Mouse (Mus musculus): ENCODE data around the gene Nfkb1. TPM values are rescaled to one million over a fixed set of nuclear protein-coding genes. Genes with fewer than 3 reads are reported as not detected.
A peak's percentile ranks its signal among the peaks of the same experiment; 100 is the strongest.

Gene Nfkb1
- polyA plus RNA-seq, 1 experiment from 2014 or later = 15.2 TPM

DNA sequence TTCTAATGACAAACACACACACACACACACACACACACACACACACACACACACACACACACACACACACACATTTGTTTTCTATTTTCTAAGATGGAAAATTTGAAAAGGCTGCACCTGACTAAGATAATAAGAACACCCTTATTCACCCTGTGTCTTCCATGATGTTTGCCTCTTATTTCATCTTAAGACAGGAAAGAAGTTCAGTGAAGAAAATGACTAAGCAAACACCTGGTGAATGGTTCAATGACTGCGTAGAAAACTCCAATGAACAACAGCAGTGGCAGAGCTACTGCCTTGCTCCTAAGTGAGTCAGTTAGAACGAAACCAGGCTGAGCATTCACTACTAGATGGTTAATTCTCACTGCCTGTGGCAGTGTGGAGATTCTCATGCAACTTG, 30.8 kb upstream of the Nfkb1 start:
- no peak overlapping the region for H3K4me3 ChIP-seq (ENCODE audit: low read depth, low read length)
- no peaks in the 10 kb centered on the region for H3K4me1 ChIP-seq (replicated peaks; ENCODE audit: control insufficient read depth, insufficient read depth, low read length)
- no peak for TF ChIP-seq CTCF (IDR thresholded peaks at IDR 0.05; ENCODE audit: low read depth)
- H3K27ac ChIP-seq (ENCODE audit: low read depth, low read length) = no peak overlapping the region
- H3K9me3 ChIP-seq (ENCODE audit: control insufficient read depth) = no peaks in the 10 kb centered on the region
- ATAC-seq = no peak
- H3K27me3 ChIP-seq (replicated peaks; ENCODE audit: control insufficient read depth, insufficient read depth, low read length) = no peaks in the 10 kb centered on the region
- WGBS = 89% methylated on average over 2 of the region's 2 CpGs
- no peaks in the 10 kb centered on the region for H3K36me3 ChIP-seq (ENCODE audit: control insufficient read depth, insufficient read depth)
- no peak overlapping the region for H3K9ac ChIP-seq (ENCODE audit: low read depth, low read length)
- no peak overlapping the region for H3K4me2 ChIP-seq (replicated peaks; ENCODE audit: low read depth)

DNA sequence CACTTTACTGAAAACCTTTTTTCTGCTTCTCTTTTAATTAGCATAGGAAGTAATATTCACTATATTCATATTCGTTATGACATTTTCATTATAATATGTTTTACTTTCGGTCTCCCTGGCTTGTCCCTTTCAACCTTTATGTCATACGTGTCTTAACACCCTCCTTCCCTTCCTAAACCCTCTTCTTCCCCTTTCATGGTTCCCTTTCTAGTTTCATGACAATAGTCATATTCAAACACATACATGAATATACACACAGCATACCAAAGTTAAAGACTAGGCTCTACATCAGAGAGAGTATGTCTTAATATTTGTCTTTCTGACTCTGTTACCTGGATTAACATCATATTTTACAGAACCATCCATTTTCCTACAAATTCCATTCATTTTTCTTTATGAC, 28.6 kb upstream of the Nfkb1 start:
- Histone ChIP-seq H3K4me1 (replicated peaks; ENCODE audit: control insufficient read depth, insufficient read depth, low read length) (no peaks in the 10 kb centered on the region), H3K4me2 (replicated peaks; ENCODE audit: low read depth) (no peak overlapping the region), H3K27ac (ENCODE audit: low read depth, low read length) (no peak overlapping the region), H3K9me3 (ENCODE audit: control insufficient read depth) (no peaks in the 10 kb centered on the region), H3K9ac (ENCODE audit: low read depth, low read length) (no peak overlapping the region), H3K36me3 (ENCODE audit: control insufficient read depth, insufficient read depth) (no peaks in the 10 kb centered on the region), H3K4me3 (ENCODE audit: low read depth, low read length) (no peak overlapping the region), H3K27me3 (replicated peaks; ENCODE audit: control insufficient read depth, insufficient read depth, low read length) (no peaks in the 10 kb centered on the region)
- ATAC-seq = no peak
- WGBS = 88% methylated on average over 3 of the region's 3 CpGs
- TF ChIP-seq CTCF (IDR thresholded peaks at IDR 0.05; ENCODE audit: low read depth) = no peak

DNA sequence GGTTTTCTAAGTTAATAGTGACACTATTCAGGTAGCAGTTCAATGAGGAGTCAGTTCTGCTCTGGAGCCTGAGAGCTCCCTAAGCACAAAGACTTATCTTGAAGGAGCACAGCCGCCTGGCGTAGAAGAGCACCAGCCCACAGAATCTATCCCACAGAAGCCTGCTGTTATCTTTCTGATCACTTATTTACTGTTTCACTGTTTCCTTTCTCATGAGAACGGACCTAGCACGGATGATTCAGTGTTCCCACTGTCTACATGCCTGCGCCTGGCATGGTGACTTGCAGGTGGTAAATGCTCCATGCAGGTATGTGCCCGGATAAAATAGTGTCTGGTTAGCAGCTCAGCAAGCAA, 27.8 kb upstream of the Nfkb1 start:
- H3K4me2 ChIP-seq (replicated peaks; ENCODE audit: low read depth) = no peak overlapping the region
- no peak overlapping the region for H3K4me3 ChIP-seq (ENCODE audit: low read depth, low read length)
- no peak for ATAC-seq
- 52% methylated on average over 6 of the region's 6 CpGs for WGBS
- H3K36me3 ChIP-seq (ENCODE audit: control insufficient read depth, insufficient read depth) = no peaks in the 10 kb centered on the region
- H3K9me3 ChIP-seq (ENCODE audit: control insufficient read depth) = no peaks in the 10 kb centered on the region
- no peaks in the 10 kb centered on the region for H3K27me3 ChIP-seq (replicated peaks; ENCODE audit: control insufficient read depth, insufficient read depth, low read length)
- no peak overlapping the region for H3K27ac ChIP-seq (ENCODE audit: low read depth, low read length)
- no peak for TF ChIP-seq CTCF (IDR thresholded peaks at IDR 0.05; ENCODE audit: low read depth)
- no peaks in the 10 kb centered on the region for H3K4me1 ChIP-seq (replicated peaks; ENCODE audit: control insufficient read depth, insufficient read depth, low read length)
- no peak overlapping the region for H3K9ac ChIP-seq (ENCODE audit: low read depth, low read length)

DNA sequence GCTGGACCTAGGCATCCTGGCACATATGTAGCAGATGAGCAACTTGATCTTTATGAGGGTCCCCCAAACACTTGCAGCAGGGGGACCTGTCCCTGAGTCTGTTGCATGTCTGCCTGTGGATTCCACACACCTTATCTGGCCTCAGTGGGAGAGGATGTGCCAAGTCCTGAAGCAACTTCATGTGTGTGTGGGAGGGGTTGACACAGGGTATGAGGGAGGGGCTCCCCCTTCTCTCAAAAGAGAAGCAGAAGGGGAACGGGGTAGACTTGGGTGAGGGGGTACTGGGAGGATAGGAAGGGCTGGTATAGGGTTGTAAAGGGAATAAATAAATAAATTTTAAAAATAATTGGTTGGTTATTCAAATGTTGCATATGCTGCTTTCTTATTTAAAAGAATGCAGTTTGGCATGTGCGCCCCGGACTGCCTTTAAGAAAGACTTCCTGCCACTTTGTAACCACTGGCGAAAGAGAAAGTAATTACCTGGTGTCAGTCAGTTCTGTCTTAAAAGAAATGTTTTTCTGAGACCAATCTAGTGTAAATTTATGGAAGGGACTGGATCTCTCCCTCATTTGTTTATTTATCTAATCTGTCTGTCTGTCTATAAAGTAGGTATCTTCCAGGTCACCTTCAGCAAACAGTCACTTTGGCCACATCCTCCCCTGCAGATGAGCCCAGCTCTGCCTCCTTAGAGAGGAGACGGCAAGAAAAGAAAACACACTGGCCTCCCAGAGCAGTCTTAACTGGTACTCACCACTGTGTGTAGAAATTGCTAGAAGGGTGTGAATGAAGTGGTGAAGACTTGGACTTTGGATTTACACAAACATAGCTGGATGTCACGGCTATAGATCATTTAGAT, 27.2 kb upstream of the Nfkb1 start:
- Histone ChIP-seq H3K27ac (ENCODE audit: low read depth, low read length) (no peak overlapping the region), H3K27me3 (replicated peaks; ENCODE audit: control insufficient read depth, insufficient read depth, low read length) (no peaks in the 10 kb centered on the region), H3K9me3 (ENCODE audit: control insufficient read depth) (no peaks in the 10 kb centered on the region), H3K4me2 (replicated peaks; ENCODE audit: low read depth) (peak overlapping the region; percentile 37), H3K9ac (ENCODE audit: low read depth, low read length) (no peak overlapping the region), H3K36me3 (ENCODE audit: control insufficient read depth, insufficient read depth) (no peaks in the 10 kb centered on the region), H3K4me1 (replicated peaks; ENCODE audit: control insufficient read depth, insufficient read depth, low read length) (no peaks in the 10 kb centered on the region), H3K4me3 (ENCODE audit: low read depth, low read length) (no peak overlapping the region)
- ATAC-seq = 0 out of 2 replicates have a peak, but pooled peaks have one; percentile 25
- TF ChIP-seq CTCF (IDR thresholded peaks at IDR 0.05; ENCODE audit: low read depth) = no peak
- 37% methylated on average over 6 of the region's 6 CpGs for WGBS

- H3K27ac ChIP-seq (ENCODE audit: low read depth, low read length) = no peak overlapping the region
- no peaks in the 10 kb centered on the region for H3K36me3 ChIP-seq (ENCODE audit: control insufficient read depth, insufficient read depth)
- TF ChIP-seq CTCF (IDR thresholded peaks at IDR 0.05; ENCODE audit: low read depth) = peak; percentile 76
- H3K9ac ChIP-seq (ENCODE audit: low read depth, low read length) = no peak overlapping the region
- no peak for ATAC-seq
- no peaks in the 10 kb centered on the region for H3K27me3 ChIP-seq (replicated peaks; ENCODE audit: control insufficient read depth, insufficient read depth, low read length)
- no peaks in the 10 kb centered on the region for H3K4me1 ChIP-seq (replicated peaks; ENCODE audit: control insufficient read depth, insufficient read depth, low read length)
- 26% methylated on average over 4 of the region's 4 CpGs for WGBS
- H3K4me3 ChIP-seq (ENCODE audit: low read depth, low read length) = no peak overlapping the region
- H3K4me2 ChIP-seq (replicated peaks; ENCODE audit: low read depth) = no peak overlapping the region
- H3K9me3 ChIP-seq (ENCODE audit: control insufficient read depth) = no peaks in the 10 kb centered on the region
Measured at GRCm38 (mm10) chr3:135713016-135713950, 21.9 kb upstream of the Nfkb1 start.

DNA sequence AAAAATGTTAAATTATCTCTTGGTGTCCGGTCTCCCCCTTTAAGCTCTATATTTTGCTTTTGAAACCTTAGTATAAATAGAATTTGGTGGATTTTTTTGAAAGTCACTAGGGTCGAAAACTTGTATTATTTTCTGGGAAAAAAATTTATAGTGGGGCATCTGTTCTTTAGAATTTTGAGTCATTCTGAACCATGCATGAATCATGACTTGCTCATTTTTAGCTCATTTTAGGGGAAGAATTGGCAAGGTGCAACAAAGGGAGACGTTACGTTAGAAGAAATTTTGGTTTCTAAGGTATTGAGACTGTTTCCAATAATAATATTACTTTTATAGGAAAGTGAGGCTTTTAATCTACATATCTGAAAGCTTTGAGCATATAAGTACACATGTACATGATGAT, 20.3 kb upstream of the Nfkb1 start:
- Histone ChIP-seq H3K4me2 (replicated peaks; ENCODE audit: low read depth) (no peak overlapping the region), H3K4me3 (ENCODE audit: low read depth, low read length) (no peak overlapping the region), H3K27ac (ENCODE audit: low read depth, low read length) (no peak overlapping the region), H3K4me1 (replicated peaks; ENCODE audit: control insufficient read depth, insufficient read depth, low read length) (no peaks in the 10 kb centered on the region), H3K27me3 (replicated peaks; ENCODE audit: control insufficient read depth, insufficient read depth, low read length) (no peaks in the 10 kb centered on the region), H3K36me3 (ENCODE audit: control insufficient read depth, insufficient read depth) (no peaks in the 10 kb centered on the region), H3K9ac (ENCODE audit: low read depth, low read length) (no peak overlapping the region), H3K9me3 (ENCODE audit: control insufficient read depth) (no peaks in the 10 kb centered on the region)
- no peak for ATAC-seq
- no peak for TF ChIP-seq CTCF (IDR thresholded peaks at IDR 0.05; ENCODE audit: low read depth)
- 91% methylated on average over 4 of the region's 4 CpGs for WGBS
